Mouse (Mus musculus): ENCODE data around the gene Lrrc63. TPM values are rescaled to one million over a fixed set of nuclear protein-coding genes. Genes with fewer than 3 reads are reported as not detected.
"Not testable (repeated sequence)": the region's sequence is repeated elsewhere in the genome, so short reads cannot be mapped to it uniquely, and the experiment has no call there.

Lrrc63 gene
- polyA plus RNA-seq, 1 experiment from 2014 or later: 0.05 TPM

DNA sequence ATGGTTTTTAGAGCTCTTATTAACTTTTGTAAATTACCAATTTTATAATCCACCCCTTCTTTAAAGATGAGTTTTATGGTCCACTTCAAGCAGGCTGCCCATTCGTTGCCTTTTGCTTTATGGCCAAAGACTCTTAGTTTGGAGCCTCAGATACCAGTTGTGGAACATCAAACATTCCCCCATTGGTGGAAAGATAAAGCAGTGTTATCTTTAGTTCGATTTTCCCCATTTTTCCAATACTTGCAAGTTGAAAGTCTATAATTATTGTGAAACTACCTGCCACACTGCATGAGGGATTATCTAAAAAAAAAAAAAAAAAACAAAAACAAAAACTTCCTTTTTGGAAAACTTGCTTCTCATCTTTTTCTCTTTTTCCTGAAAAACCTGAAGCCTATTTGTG is 20.0 kb upstream of the Lrrc63 start:
- 45% methylated on average over 2 of the region's 2 CpGs for WGBS (ENCODE audit: insufficient replicate concordance)
- Histone ChIP-seq H3K36me3 (ENCODE audit: control insufficient read depth, insufficient read depth) (no peaks in the 10 kb centered on the region), H3K4me2 (ENCODE audit: low read depth, low read length) (no peak overlapping the region), H3K9me3 (replicated peaks; ENCODE audit: control insufficient read depth, low read length) (no peaks in the 10 kb centered on the region), H3K4me1 (ENCODE audit: control insufficient read depth, low read depth, low read length) (peaks cover 5% of the 10 kb centered on the region), H3K27ac (ENCODE audit: low read length) (no peak overlapping the region), H3K27me3 (ENCODE audit: control insufficient read depth, insufficient read depth, low read depth, low read length) (no peaks in the 10 kb centered on the region), H3K9ac (ENCODE audit: low read depth, low read length) (no peak overlapping the region), H3K4me3 (ENCODE audit: low read depth, low read length) (no peak overlapping the region)
- ATAC-seq (ENCODE audit: low read depth): no peak

DNA sequence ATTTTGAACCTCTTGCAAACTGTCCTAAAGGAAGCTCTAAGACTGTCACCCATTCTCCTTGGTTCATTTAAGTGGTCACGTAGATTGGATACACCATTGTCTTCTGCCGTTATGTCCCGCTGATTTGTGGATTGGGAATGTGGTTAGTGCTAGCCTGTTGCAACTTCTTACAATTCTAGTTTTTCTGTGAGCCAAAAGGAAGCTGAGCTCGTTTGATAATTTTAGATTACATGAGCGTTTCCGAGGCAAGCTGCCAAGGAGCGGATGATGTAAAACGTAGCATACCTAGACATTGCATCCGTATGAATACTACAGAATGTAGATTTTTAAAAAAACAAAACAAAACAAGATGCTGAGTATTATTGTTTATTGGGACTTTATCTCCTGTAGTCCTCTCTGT is 17.5 kb upstream of the Lrrc63 start:
- ATAC-seq (ENCODE audit: low read depth): no peak
- Histone ChIP-seq H3K9me3 (replicated peaks; ENCODE audit: control insufficient read depth, low read length) (no peaks in the 10 kb centered on the region), H3K4me1 (ENCODE audit: control insufficient read depth, low read depth, low read length) (peaks cover 5% of the 10 kb centered on the region), H3K4me3 (ENCODE audit: low read depth, low read length) (no peak overlapping the region), H3K27ac (ENCODE audit: low read length) (no peak overlapping the region), H3K36me3 (ENCODE audit: control insufficient read depth, insufficient read depth) (no peaks in the 10 kb centered on the region), H3K27me3 (ENCODE audit: control insufficient read depth, insufficient read depth, low read depth, low read length) (no peaks in the 10 kb centered on the region), H3K9ac (ENCODE audit: low read depth, low read length) (no peak overlapping the region), H3K4me2 (ENCODE audit: low read depth, low read length) (no peak overlapping the region)
- WGBS (ENCODE audit: insufficient replicate concordance): 10% methylated on average over 9 of the region's 9 CpGs

GRCm38 (mm10) chr14:75147706-75148105 is 17.0 kb upstream of the Lrrc63 start:
- H3K4me3 ChIP-seq (ENCODE audit: low read depth, low read length); H3K36me3 ChIP-seq (ENCODE audit: control insufficient read depth, insufficient read depth); H3K9me3 ChIP-seq (replicated peaks; ENCODE audit: control insufficient read depth, low read length); H3K9ac ChIP-seq (ENCODE audit: low read depth, low read length); H3K4me2 ChIP-seq (ENCODE audit: low read depth, low read length); H3K27ac ChIP-seq (ENCODE audit: low read length); H3K4me1 ChIP-seq (ENCODE audit: control insufficient read depth, low read depth, low read length); ATAC-seq (ENCODE audit: low read depth); H3K27me3 ChIP-seq (ENCODE audit: control insufficient read depth, insufficient read depth, low read depth, low read length): not testable (repeated sequence)
- 38% methylated on average over 2 of the region's 2 CpGs for WGBS (ENCODE audit: insufficient replicate concordance)

DNA sequence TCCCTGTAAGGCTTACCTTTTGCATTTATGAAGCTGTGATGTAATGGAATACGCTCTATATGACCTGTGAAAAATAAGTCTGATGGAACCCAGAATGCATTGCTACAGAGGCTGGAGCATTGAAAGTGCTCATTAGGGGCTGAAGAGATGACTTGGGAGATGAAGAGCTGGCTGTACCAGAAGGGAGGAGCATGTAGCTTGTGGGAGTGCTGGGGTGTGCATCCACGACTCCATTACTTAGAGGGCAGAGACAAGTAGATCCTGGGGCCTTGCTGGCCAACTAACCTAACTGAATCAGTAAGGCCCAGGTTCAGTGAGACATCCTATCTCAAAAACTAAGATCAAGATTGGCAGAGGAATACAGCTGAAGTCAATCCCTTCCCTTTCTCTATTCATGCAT is 8.5 kb upstream of the Lrrc63 start:
- Histone ChIP-seq H3K4me2 (ENCODE audit: low read depth, low read length) (peak overlapping the region; percentile 58), H3K27ac (ENCODE audit: low read length) (peak overlapping the region; percentile 97)
- ATAC-seq (ENCODE audit: low read depth): peak; percentile 45

GRCm38 (mm10) chr14:75138503-75138902 is 7.8 kb upstream of the Lrrc63 start:
- WGBS (ENCODE audit: insufficient replicate concordance): 25% methylated on average over 10 of the region's 10 CpGs

More for the DNA sequence above, 8.5 kb upstream of the Lrrc63 start:
- WGBS (ENCODE audit: insufficient replicate concordance): 49% methylated on average over 2 of the region's 2 CpGs
- Histone ChIP-seq H3K4me1 (ENCODE audit: control insufficient read depth, low read depth, low read length) (peaks cover 35% of the 10 kb centered on the region), H3K36me3 (ENCODE audit: control insufficient read depth, insufficient read depth) (no peaks in the 10 kb centered on the region), H3K4me3 (ENCODE audit: low read depth, low read length) (peak overlapping the region; percentile 6; the same call in 1 of the 2 replicates), H3K27me3 (ENCODE audit: control insufficient read depth, insufficient read depth, low read depth, low read length) (peaks cover 3% of the 10 kb centered on the region; the same call in 1 of the 2 replicates), H3K9ac (ENCODE audit: low read depth, low read length) (peak overlapping the region; percentile 35), H3K9me3 (replicated peaks; ENCODE audit: control insufficient read depth, low read length) (no peaks in the 10 kb centered on the region)

DNA sequence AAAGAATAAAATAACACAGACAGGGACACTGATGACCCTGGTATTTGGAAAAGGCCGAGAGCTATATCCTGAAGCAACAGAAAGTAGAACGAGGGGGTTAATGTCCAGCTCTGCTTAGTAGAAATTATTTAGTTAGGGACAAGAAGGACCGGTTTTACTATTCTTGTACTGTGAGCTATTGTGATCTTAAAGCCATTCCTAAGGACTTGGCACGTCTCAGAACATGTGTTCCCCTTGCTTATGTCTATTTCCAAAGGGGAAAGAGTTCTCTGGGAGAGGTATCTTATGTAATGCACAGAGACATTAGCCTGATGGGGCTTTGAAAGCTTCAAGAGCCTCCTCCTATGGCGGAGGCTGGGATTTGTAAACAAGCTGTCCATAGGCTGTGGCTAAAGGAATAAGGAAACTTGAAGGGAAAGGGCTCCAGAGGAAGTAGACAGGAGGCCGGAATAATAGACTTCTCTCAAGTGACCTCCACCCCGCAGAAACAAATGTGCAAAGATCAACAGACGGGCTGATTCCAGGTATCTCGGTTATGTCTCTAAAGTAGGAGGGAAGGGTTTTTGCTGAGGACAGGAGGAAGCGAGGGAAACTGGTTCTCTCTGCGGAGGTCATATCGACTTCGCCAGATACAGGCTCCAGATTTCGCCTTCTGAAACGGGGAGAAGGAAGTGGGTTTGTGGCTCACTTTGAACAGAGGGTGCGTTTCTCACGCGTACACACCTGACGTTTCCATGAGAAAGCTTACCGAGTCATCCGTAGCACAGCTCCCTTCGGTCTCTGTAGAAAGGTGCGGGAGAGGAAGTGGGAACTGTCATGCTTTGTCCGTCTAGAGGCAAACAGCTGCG is 5.7 kb upstream of the Lrrc63 start:
- Histone ChIP-seq H3K27ac (ENCODE audit: low read length) (peak overlapping the region; percentile 18), H3K27me3 (ENCODE audit: control insufficient read depth, insufficient read depth, low read depth, low read length) (peaks cover 3% of the 10 kb centered on the region; the same call in 1 of the 2 replicates), H3K9me3 (replicated peaks; ENCODE audit: control insufficient read depth, low read length) (no peaks in the 10 kb centered on the region), H3K36me3 (ENCODE audit: control insufficient read depth, insufficient read depth) (no peaks in the 10 kb centered on the region), H3K4me2 (ENCODE audit: low read depth, low read length) (peak overlapping the region; percentile 42), H3K4me3 (ENCODE audit: low read depth, low read length) (peak overlapping the region; percentile 35), H3K4me1 (ENCODE audit: control insufficient read depth, low read depth, low read length) (peaks cover 45% of the 10 kb centered on the region), H3K9ac (ENCODE audit: low read depth, low read length) (peak overlapping the region; percentile 23)
- ATAC-seq (ENCODE audit: low read depth): no peak
- WGBS (ENCODE audit: insufficient replicate concordance): 28% methylated on average over 25 of the region's 25 CpGs

More at GRCm38 (mm10) chr14:75138503-75138902, 7.8 kb upstream of the Lrrc63 start:
- ATAC-seq (ENCODE audit: low read depth): peak; percentile 98
- Histone ChIP-seq H3K27me3 (ENCODE audit: control insufficient read depth, insufficient read depth, low read depth, low read length) (peaks cover 3% of the 10 kb centered on the region; the same call in 1 of the 2 replicates), H3K9ac (ENCODE audit: low read depth, low read length) (peak overlapping the region; percentile 42), H3K4me2 (ENCODE audit: low read depth, low read length) (peak overlapping the region; percentile 58), H3K4me3 (ENCODE audit: low read depth, low read length) (peak overlapping the region; percentile 27), H3K4me1 (ENCODE audit: control insufficient read depth, low read depth, low read length) (peaks cover 35% of the 10 kb centered on the region), H3K27ac (ENCODE audit: low read length) (peak overlapping the region; percentile 97), H3K9me3 (replicated peaks; ENCODE audit: control insufficient read depth, low read length) (no peaks in the 10 kb centered on the region), H3K36me3 (ENCODE audit: control insufficient read depth, insufficient read depth) (no peaks in the 10 kb centered on the region)

DNA sequence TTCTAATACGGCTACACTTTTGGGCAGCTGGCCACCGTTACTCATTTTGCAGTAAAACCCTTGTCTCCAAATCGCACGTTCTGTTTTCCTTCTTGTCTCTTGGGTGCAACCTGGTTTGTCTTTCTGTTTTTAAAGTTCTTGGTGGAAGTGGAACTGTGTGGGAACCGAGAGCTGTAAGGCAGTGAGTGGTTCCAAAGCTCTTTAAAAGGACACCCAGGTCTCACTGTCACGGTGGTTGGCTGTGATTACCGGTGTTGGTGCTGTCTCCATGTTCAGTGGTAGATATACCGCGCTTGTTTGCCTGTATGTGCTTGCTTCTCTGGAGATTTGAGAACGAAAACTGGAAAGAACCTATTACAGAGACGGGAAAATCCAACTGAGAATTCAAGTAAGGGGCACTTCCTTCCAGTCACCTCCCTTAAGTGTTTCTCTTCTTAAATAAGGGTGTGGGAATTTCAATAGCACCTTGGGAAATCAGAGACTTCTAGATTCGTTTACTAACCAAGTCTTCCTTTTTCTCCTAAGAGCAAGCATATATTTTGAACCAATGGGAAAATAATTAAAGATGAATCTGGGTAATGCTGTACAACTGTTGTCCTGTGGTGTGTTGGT is 749 bp upstream of the Lrrc63 start:
- Histone ChIP-seq H3K4me1 (ENCODE audit: control insufficient read depth, low read depth, low read length) (peaks cover 21% of the 10 kb centered on the region), H3K27ac (ENCODE audit: low read length) (peak overlapping the region; percentile 46)
- peak; percentile 22; the same call in 1 of the 2 replicates for ATAC-seq (ENCODE audit: low read depth)

GRCm38 (mm10) chr14:75121658-75122057 is 9.0 kb downstream of the Lrrc63 start:
- Histone ChIP-seq H3K4me2 (ENCODE audit: low read depth, low read length) (no peak overlapping the region), H3K27me3 (ENCODE audit: control insufficient read depth, insufficient read depth, low read depth, low read length) (no peaks in the 10 kb centered on the region), H3K27ac (ENCODE audit: low read length) (no peak overlapping the region), H3K9me3 (replicated peaks; ENCODE audit: control insufficient read depth, low read length) (no peaks in the 10 kb centered on the region), H3K4me1 (ENCODE audit: control insufficient read depth, low read depth, low read length) (no peaks in the 10 kb centered on the region), H3K4me3 (ENCODE audit: low read depth, low read length) (no peak overlapping the region), H3K9ac (ENCODE audit: low read depth, low read length) (no peak overlapping the region), H3K36me3 (ENCODE audit: control insufficient read depth, insufficient read depth) (no peaks in the 10 kb centered on the region)
- 46% methylated on average over 8 of the region's 8 CpGs for WGBS (ENCODE audit: insufficient replicate concordance)
- ATAC-seq (ENCODE audit: low read depth): no peak

More for the DNA sequence above, 749 bp upstream of the Lrrc63 start:
- Histone ChIP-seq H3K9me3 (replicated peaks; ENCODE audit: control insufficient read depth, low read length) (no peaks in the 10 kb centered on the region), H3K27me3 (ENCODE audit: control insufficient read depth, insufficient read depth, low read depth, low read length) (peaks cover 3% of the 10 kb centered on the region; the same call in 1 of the 2 replicates), H3K4me2 (ENCODE audit: low read depth, low read length) (peak overlapping the region; percentile 95), H3K9ac (ENCODE audit: low read depth, low read length) (peak overlapping the region; percentile 36; the same call in 1 of the 2 replicates), H3K36me3 (ENCODE audit: control insufficient read depth, insufficient read depth) (no peaks in the 10 kb centered on the region), H3K4me3 (ENCODE audit: low read depth, low read length) (peak overlapping the region; percentile 81)
- 3% methylated on average over 12 of the region's 12 CpGs for WGBS (ENCODE audit: insufficient replicate concordance)

DNA sequence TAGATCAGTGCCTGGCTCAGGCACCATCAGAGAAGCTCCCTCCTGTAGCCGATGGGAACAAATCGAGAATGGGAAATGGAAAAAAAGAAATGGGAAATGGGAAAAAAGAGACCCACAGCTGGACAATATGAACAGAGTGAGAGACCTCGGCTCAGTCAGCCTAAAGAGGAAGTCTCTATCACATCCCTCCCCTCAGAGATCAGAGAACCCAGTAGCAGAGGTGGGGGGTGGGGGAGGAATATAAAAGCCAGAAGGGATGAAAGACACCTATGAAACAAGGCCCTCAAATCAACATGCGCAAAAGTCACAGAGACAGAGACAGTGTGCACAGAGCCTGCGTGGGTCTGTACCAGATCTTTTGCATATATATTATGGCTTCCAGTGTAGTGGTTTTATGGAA is 27.7 kb downstream of the Lrrc63 start:
- Histone ChIP-seq H3K4me3 (ENCODE audit: low read depth, low read length) (no peak overlapping the region), H3K9ac (ENCODE audit: low read depth, low read length) (no peak overlapping the region), H3K4me2 (ENCODE audit: low read depth, low read length) (no peak overlapping the region), H3K9me3 (replicated peaks; ENCODE audit: control insufficient read depth, low read length) (no peaks in the 10 kb centered on the region), H3K4me1 (ENCODE audit: control insufficient read depth, low read depth, low read length) (no peaks in the 10 kb centered on the region), H3K27ac (ENCODE audit: low read length) (no peak overlapping the region), H3K36me3 (ENCODE audit: control insufficient read depth, insufficient read depth) (no peaks in the 10 kb centered on the region), H3K27me3 (ENCODE audit: control insufficient read depth, insufficient read depth, low read depth, low read length) (no peaks in the 10 kb centered on the region)
- ATAC-seq (ENCODE audit: low read depth): no peak
- WGBS (ENCODE audit: insufficient replicate concordance): 63% methylated on average over 5 of the region's 5 CpGs

All from liver, embryonic 16.5 days (tissue).